ENCODE assay signal across 8 mouse cellular contexts in the genomic region with DNA sequence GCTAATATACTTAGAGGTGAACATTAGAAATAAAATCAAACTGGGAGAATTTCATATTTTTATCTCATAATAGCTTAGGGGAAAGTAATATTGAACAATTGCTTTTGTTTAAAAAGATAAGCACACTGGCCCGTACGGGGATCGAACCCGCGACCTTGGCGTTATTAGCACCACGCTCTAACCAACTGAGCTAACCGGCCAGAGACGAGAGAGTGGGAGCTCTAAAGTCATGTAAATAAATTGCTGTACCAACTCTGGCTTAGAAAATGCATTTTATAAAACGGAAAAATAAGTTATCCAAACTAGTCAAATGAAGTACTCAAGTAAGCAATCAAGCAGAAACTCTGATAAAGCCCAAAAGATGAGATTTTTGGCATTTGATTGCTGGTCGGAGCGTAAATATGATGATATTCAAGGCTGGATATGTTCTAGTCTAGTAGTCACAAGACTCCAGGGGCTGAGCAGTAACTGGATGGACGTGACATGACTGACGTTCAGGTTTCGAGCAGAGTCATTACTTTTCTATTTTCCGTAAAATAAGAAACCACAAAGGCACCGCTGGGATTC. TPM values are rescaled to one million over a fixed set of nuclear protein-coding genes. Genes with fewer than 3 reads are reported as not detected.
A peak's percentile ranks its signal among the peaks of the same experiment; 100 is the strongest.
DNase-seq lines count a peak whose midpoint lies in the region; ATAC-seq lines count a peak whose summit lies in the region.

No protein-coding gene starts in this region.

- no peaks in the 10 kb centered on the region for H3K27me3 ChIP-seq in intestine, embryonic 15.5 days (replicated peaks)
- 0 out of 2 replicates have a peak, but pooled peaks cover 5% of the 10 kb centered on the region for H3K27me3 ChIP-seq in limb, embryonic 10.5 days (ENCODE audit: low read depth, poor library complexity, severe bottlenecking)
- H3K27me3 ChIP-seq in midbrain, embryonic 13.5 days: no peaks in the 10 kb centered on the region

- H3K9ac ChIP-seq in intestine, embryonic 15.5 days: 0 out of 2 replicates have a peak overlapping the region, but pooled peaks have one; percentile 29
- no peak overlapping the region for H3K9ac ChIP-seq in midbrain, embryonic 13.5 days (replicated peaks)

- H3K9me3 ChIP-seq in intestine, embryonic 15.5 days: no peaks in the 10 kb centered on the region
- H3K9me3 ChIP-seq in limb, embryonic 10.5 days (replicated peaks): no peaks in the 10 kb centered on the region
- no peaks in the 10 kb centered on the region for H3K9me3 ChIP-seq in midbrain, embryonic 13.5 days

- H3K4me2 ChIP-seq in intestine, embryonic 15.5 days (replicated peaks): peak overlapping the region; percentile 93
- peak overlapping the region; percentile 69 for H3K4me2 ChIP-seq in midbrain, embryonic 13.5 days (replicated peaks)

- ATAC-seq in intestine, embryonic 15.5 days: no peak
- no peak for ATAC-seq in midbrain, embryonic 13.5 days

- peak overlapping the region; percentile 67 for H3K27ac ChIP-seq in intestine, embryonic 15.5 days
- no peak overlapping the region for H3K27ac ChIP-seq in limb, embryonic 10.5 days
- H3K27ac ChIP-seq in midbrain, embryonic 13.5 days: peak overlapping the region; percentile 27; the same call in 1 of the 2 replicates

- peak overlapping the region; percentile 66 for H3K4me3 ChIP-seq in intestine, embryonic 15.5 days (replicated peaks)
- H3K4me3 ChIP-seq in limb, embryonic 10.5 days: peak overlapping the region; percentile 81
- peak overlapping the region; percentile 93 for H3K4me3 ChIP-seq in midbrain, embryonic 13.5 days (replicated peaks)

- H3K36me3 ChIP-seq in intestine, embryonic 15.5 days: no peaks in the 10 kb centered on the region
- H3K36me3 ChIP-seq in limb, embryonic 10.5 days: no peaks in the 10 kb centered on the region
- H3K36me3 ChIP-seq in midbrain, embryonic 13.5 days: no peaks in the 10 kb centered on the region

- DNase-seq in adrenal gland, adult (ENCODE audit: inconsistent age in 2 of 2, low spot score in 1 of 2): peak; percentile 82 to 96
- DNase-seq in adrenal gland, postnatal 4 days (ENCODE audit: low spot score in 2 of 2): no peak
- peak; percentile 87 for DNase-seq in cerebellum, postnatal 14 days
- peak; percentile 42 for DNase-seq in gastrocnemius, postnatal 25 days
- peak; percentile 74 for DNase-seq in limb, embryonic 10.5 days (ENCODE audit: low spot score)
- DNase-seq in spleen, postnatal 36 days (ENCODE audit: low spot score in 2 of 2): peak; percentile 70 to 81

- H3K4me1 ChIP-seq in intestine, embryonic 15.5 days (replicated peaks): peaks cover 34% of the 10 kb centered on the region
- H3K4me1 ChIP-seq in limb, embryonic 10.5 days: peaks cover 61% of the 10 kb centered on the region
- peaks cover 52% of the 10 kb centered on the region for H3K4me1 ChIP-seq in midbrain, embryonic 13.5 days (replicated peaks)

- under 1% methylated on average over 17 of the region's 17 CpGs for WGBS in intestine, embryonic 15.5 days
- WGBS in limb, embryonic 10.5 days: under 1% methylated on average over 17 of the region's 17 CpGs
- WGBS in midbrain, embryonic 13.5 days: under 1% methylated on average over 17 of the region's 17 CpGs

RNA-seq across cellular contexts. Expression of gene Borcs6, which starts 2.8 kb away (rescaled TPM):
- 10 to 100 TPM; 24.3 to 26.0 TPM for total RNA-seq in adrenal gland, postnatal 4 days (2021)
- 10 to 100 TPM; 15.5 to 15.9 TPM for total RNA-seq in gastrocnemius, postnatal 25 days (2021)
- polyA plus RNA-seq in intestine, embryonic 15.5 days (2015; fragmentation: Nextera tagmentation; extraction: Ambion mirVana): 8.6 and 8.9 TPM in 2 replicates
- 5.3 and 6.0 TPM in 2 replicates for polyA plus RNA-seq in limb, embryonic 10.5 days (2016; fragmentation: Nextera tagmentation; extraction: Ambion mirVana)
- polyA plus RNA-seq in midbrain, embryonic 13.5 days (2015; fragmentation: Nextera tagmentation; extraction: Ambion mirVana): 11.3 and 13.5 TPM in 2 replicates

RNA-seq across cellular contexts. Expression of gene Tmem107, which starts 8.3 kb away (rescaled TPM):
- 10 to 100 TPM; 20.6 TPM for total RNA-seq in adrenal gland, postnatal 4 days (2021)
- 1 to 10 TPM; 3.9 to 4.1 TPM for total RNA-seq in gastrocnemius, postnatal 25 days (2021)
- polyA plus RNA-seq in intestine, embryonic 15.5 days (2015; fragmentation: Nextera tagmentation; extraction: Ambion mirVana): 43.7 and 47.6 TPM in 2 replicates
- polyA plus RNA-seq in limb, embryonic 10.5 days (2016; fragmentation: Nextera tagmentation; extraction: Ambion mirVana): 35.8 and 38.6 TPM in 2 replicates
- 31.7 and 42.5 TPM in 2 replicates for polyA plus RNA-seq in midbrain, embryonic 13.5 days (2015; fragmentation: Nextera tagmentation; extraction: Ambion mirVana)

RNA-seq across cellular contexts. Expression of gene Aurkb, which starts 16.8 kb away (rescaled TPM):
- total RNA-seq in adrenal gland, postnatal 4 days (2021): 10 to 100 TPM; 41.5 to 41.7 TPM
- total RNA-seq in gastrocnemius, postnatal 25 days (2021): under 1 TPM; 0.54 to 0.88 TPM
- polyA plus RNA-seq in intestine, embryonic 15.5 days (2015; fragmentation: Nextera tagmentation; extraction: Ambion mirVana): 133 and 135 TPM in 2 replicates
- 214 and 217 TPM in 2 replicates for polyA plus RNA-seq in limb, embryonic 10.5 days (2016; fragmentation: Nextera tagmentation; extraction: Ambion mirVana)
- 61.3 and 62.6 TPM in 2 replicates for polyA plus RNA-seq in midbrain, embryonic 13.5 days (2015; fragmentation: Nextera tagmentation; extraction: Ambion mirVana)

RNA-seq across cellular contexts. Expression of gene Vamp2, which starts 26.0 kb away (rescaled TPM):
- total RNA-seq in adrenal gland, postnatal 4 days (2021): 100 to 1,000 TPM; 208 to 226 TPM
- 10 to 100 TPM; 34.9 to 35.2 TPM for total RNA-seq in gastrocnemius, postnatal 25 days (2021)
- polyA plus RNA-seq in intestine, embryonic 15.5 days (2015; fragmentation: Nextera tagmentation; extraction: Ambion mirVana): 61.8 and 64.2 TPM in 2 replicates
- polyA plus RNA-seq in limb, embryonic 10.5 days (2016; fragmentation: Nextera tagmentation; extraction: Ambion mirVana): 51.1 and 72.1 TPM in 2 replicates
- polyA plus RNA-seq in midbrain, embryonic 13.5 days (2015; fragmentation: Nextera tagmentation; extraction: Ambion mirVana): 175 and 188 TPM in 2 replicates

RNA-seq across cellular contexts. Expression of gene Per1, which starts 32.7 kb away (rescaled TPM):
- total RNA-seq in adrenal gland, postnatal 4 days (2021): 100 to 1,000 TPM in 1 of 2 experiments, 10 to 100 TPM in 1; 99.4 to 130 TPM
- 10 to 100 TPM; 21.0 to 50.8 TPM for total RNA-seq in gastrocnemius, postnatal 25 days (2021)
- polyA plus RNA-seq in intestine, embryonic 15.5 days (2015; fragmentation: Nextera tagmentation; extraction: Ambion mirVana): 11.9 and 15.6 TPM in 2 replicates
- polyA plus RNA-seq in limb, embryonic 10.5 days (2016; fragmentation: Nextera tagmentation; extraction: Ambion mirVana): 10.3 and 10.8 TPM in 2 replicates
- polyA plus RNA-seq in midbrain, embryonic 13.5 days (2015; fragmentation: Nextera tagmentation; extraction: Ambion mirVana): 8.6 and 10.5 TPM in 2 replicates

Comparison
In these comparisons a context has a peak if more than half of its experiments do, and no peak if none do; other contexts are left out.
1. DNase-seq: peak in adrenal gland, adult (2 of 2), cerebellum, postnatal 14 days (2 of 2), gastrocnemius, postnatal 25 days (single experiment), limb, embryonic 10.5 days (single experiment) and spleen, postnatal 36 days (2 of 2); none in adrenal gland, postnatal 4 days (0 of 2).
2. Peak in every context shown above with its lines, with median percentiles within 50 percentile points of each other: H3K4me3 ChIP-seq.